Mouse (Mus musculus): ENCODE data around the gene Nav2. TPM values are rescaled to one million over a fixed set of nuclear protein-coding genes. Genes with fewer than 3 reads are reported as not detected.

Nav2 gene
- polyA plus RNA-seq, 1 experiment from 2014 or later = 2.2 TPM

- Histone ChIP-seq H3K27ac (replicated peaks) (no peak overlapping the region), H3K4me2 (no peak overlapping the region), H3K27me3 (no peaks in the 10 kb centered on the region), H3K4me1 (replicated peaks) (no peaks in the 10 kb centered on the region), H3K4me3 (replicated peaks) (no peak overlapping the region), H3K9ac (no peak overlapping the region), H3K9me3 (replicated peaks) (no peaks in the 10 kb centered on the region), H3K36me3 (replicated peaks) (0 out of 2 replicates have a peak, but pooled peaks cover 4% of the 10 kb centered on the region)
- 56% methylated on average over 3 of the region's 3 CpGs for WGBS (ENCODE audit: insufficient replicate concordance)
- no peak for ATAC-seq (ENCODE audit: insufficient read depth)
Measured at GRCm38 (mm10) chr7:49542135-49542534, 633.6 kb downstream of the Nav2 start.

GRCm38 (mm10) chr7:49544775-49545705, 636.5 kb downstream of the Nav2 start:
- Histone ChIP-seq H3K4me2 (no peak overlapping the region), H3K27me3 (no peaks in the 10 kb centered on the region), H3K4me3 (replicated peaks) (no peak overlapping the region), H3K9me3 (replicated peaks) (no peaks in the 10 kb centered on the region), H3K36me3 (replicated peaks) (peaks cover 11% of the 10 kb centered on the region; the same call in 1 of the 2 replicates), H3K4me1 (replicated peaks) (no peaks in the 10 kb centered on the region), H3K27ac (replicated peaks) (no peak overlapping the region), H3K9ac (no peak overlapping the region)
- 15% methylated on average over 11 of the region's 11 CpGs for WGBS (ENCODE audit: insufficient replicate concordance)
- ATAC-seq (ENCODE audit: insufficient read depth) = no peak

DNA sequence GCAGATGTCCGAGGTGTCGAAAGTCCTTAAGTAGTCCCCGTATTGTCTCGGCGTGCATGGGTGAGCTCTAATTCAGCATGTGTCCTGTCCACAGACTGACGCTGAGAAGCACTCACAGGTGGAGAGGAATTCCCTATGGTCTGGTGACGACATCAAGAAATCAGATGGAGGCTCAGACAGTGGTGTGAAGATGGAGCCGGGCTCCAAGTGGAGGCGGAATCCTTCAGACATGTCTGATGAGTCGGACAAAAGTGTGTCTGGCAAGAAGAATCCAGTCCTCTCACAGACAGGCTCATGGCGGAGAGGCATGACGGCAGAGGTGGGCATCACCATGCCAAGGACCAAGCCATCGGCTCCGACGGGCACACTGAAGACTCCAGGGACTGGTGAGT, 637.2 kb downstream of the Nav2 start:
- Histone ChIP-seq H3K4me2 (no peak overlapping the region), H3K9ac (no peak overlapping the region), H3K27ac (replicated peaks) (no peak overlapping the region), H3K27me3 (no peaks in the 10 kb centered on the region), H3K36me3 (replicated peaks) (peaks cover 11% of the 10 kb centered on the region; the same call in 1 of the 2 replicates), H3K4me1 (replicated peaks) (no peaks in the 10 kb centered on the region), H3K4me3 (replicated peaks) (no peak overlapping the region), H3K9me3 (replicated peaks) (no peaks in the 10 kb centered on the region)
- no peak for ATAC-seq (ENCODE audit: insufficient read depth)
- 69% methylated on average over 15 of the region's 15 CpGs for WGBS (ENCODE audit: insufficient replicate concordance)

DNA sequence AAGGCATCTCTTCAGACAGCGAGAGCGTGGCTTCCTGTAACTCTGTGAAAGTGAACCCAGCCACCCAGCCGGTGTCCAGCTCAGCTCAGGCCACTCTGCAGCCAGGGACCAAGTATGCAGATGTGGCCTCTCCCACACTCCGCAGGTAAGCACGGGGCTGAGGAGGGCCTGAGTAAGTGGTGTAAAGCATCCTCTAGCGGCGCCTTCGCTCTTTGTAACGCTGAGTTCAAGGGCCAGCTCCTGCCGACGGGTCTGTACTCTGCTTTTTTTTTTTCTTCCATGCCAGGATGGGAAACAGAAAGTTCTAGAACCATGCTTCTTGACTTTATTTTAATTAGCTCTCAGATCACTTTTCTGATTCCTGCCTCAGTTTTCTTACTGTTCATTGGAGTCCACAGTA, 639.9 kb downstream of the Nav2 start:
- Histone ChIP-seq H3K9me3 (replicated peaks) (no peaks in the 10 kb centered on the region), H3K27ac (replicated peaks) (no peak overlapping the region), H3K4me2 (no peak overlapping the region), H3K4me1 (replicated peaks) (no peaks in the 10 kb centered on the region), H3K36me3 (replicated peaks) (peaks cover 14% of the 10 kb centered on the region; the same call in 1 of the 2 replicates), H3K4me3 (replicated peaks) (no peak overlapping the region), H3K9ac (no peak overlapping the region), H3K27me3 (no peaks in the 10 kb centered on the region)
- 80% methylated on average over 11 of the region's 11 CpGs for WGBS (ENCODE audit: insufficient replicate concordance)
- no peak for ATAC-seq (ENCODE audit: insufficient read depth)

- ATAC-seq (ENCODE audit: insufficient read depth) = no peak
- no peak overlapping the region for H3K4me3 ChIP-seq (replicated peaks)
Measured at GRCm38 (mm10) chr7:49553236-49553981, 644.9 kb downstream of the Nav2 start.

GRCm38 (mm10) chr7:49558240-49558640, 649.7 kb downstream of the Nav2 start:
- WGBS (ENCODE audit: insufficient replicate concordance) = 74% methylated on average over 12 of the region's 12 CpGs
- Histone ChIP-seq H3K27me3 (no peaks in the 10 kb centered on the region), H3K27ac (replicated peaks) (no peak overlapping the region), H3K4me2 (no peak overlapping the region), H3K36me3 (replicated peaks) (peaks cover 2% of the 10 kb centered on the region; the same call in 1 of the 2 replicates), H3K9me3 (replicated peaks) (no peaks in the 10 kb centered on the region), H3K4me1 (replicated peaks) (no peaks in the 10 kb centered on the region), H3K4me3 (replicated peaks) (no peak overlapping the region), H3K9ac (no peak overlapping the region)
- no peak for ATAC-seq (ENCODE audit: insufficient read depth)

More at GRCm38 (mm10) chr7:49553236-49553981, 644.9 kb downstream of the Nav2 start:
- Histone ChIP-seq H3K27ac (replicated peaks) (no peak overlapping the region), H3K9ac (no peak overlapping the region), H3K4me1 (replicated peaks) (no peaks in the 10 kb centered on the region), H3K9me3 (replicated peaks) (no peaks in the 10 kb centered on the region), H3K4me2 (no peak overlapping the region), H3K27me3 (no peaks in the 10 kb centered on the region), H3K36me3 (replicated peaks) (peaks cover 3% of the 10 kb centered on the region; the same call in 1 of the 2 replicates)
- 62% methylated on average over 11 of the region's 11 CpGs for WGBS (ENCODE audit: insufficient replicate concordance)

GRCm38 (mm10) chr7:49558895-49559294, 650.4 kb downstream of the Nav2 start:
- 59% methylated on average over 5 of the region's 5 CpGs for WGBS (ENCODE audit: insufficient replicate concordance)
- no peak overlapping the region for H3K27ac ChIP-seq (replicated peaks)
- no peak overlapping the region for H3K4me2 ChIP-seq
- no peak for ATAC-seq (ENCODE audit: insufficient read depth)
- H3K4me1 ChIP-seq (replicated peaks) = no peaks in the 10 kb centered on the region
- H3K4me3 ChIP-seq (replicated peaks) = no peak overlapping the region
- H3K36me3 ChIP-seq (replicated peaks) = peaks cover 2% of the 10 kb centered on the region; the same call in 1 of the 2 replicates
- no peak overlapping the region for H3K9ac ChIP-seq
- H3K27me3 ChIP-seq = no peaks in the 10 kb centered on the region
- H3K9me3 ChIP-seq (replicated peaks) = no peaks in the 10 kb centered on the region

- no peak for ATAC-seq (ENCODE audit: insufficient read depth)
- Histone ChIP-seq H3K27ac (replicated peaks) (no peak overlapping the region), H3K4me3 (replicated peaks) (no peak overlapping the region), H3K4me1 (replicated peaks) (no peaks in the 10 kb centered on the region), H3K9me3 (replicated peaks) (no peaks in the 10 kb centered on the region), H3K27me3 (no peaks in the 10 kb centered on the region), H3K36me3 (replicated peaks) (peaks cover 3% of the 10 kb centered on the region; the same call in 1 of the 2 replicates), H3K4me2 (no peak overlapping the region), H3K9ac (no peak overlapping the region)
- 50% methylated on average over 4 of the region's 4 CpGs for WGBS (ENCODE audit: insufficient replicate concordance)
Measured at GRCm38 (mm10) chr7:49560012-49560411, 651.5 kb downstream of the Nav2 start.

- H3K27ac ChIP-seq (replicated peaks) = no peak overlapping the region
- peaks cover 6% of the 10 kb centered on the region; the same call in 1 of the 2 replicates for H3K36me3 ChIP-seq (replicated peaks)
- 67% methylated on average over 4 of the region's 4 CpGs for WGBS (ENCODE audit: insufficient replicate concordance)
- no peak for ATAC-seq (ENCODE audit: insufficient read depth)
- no peaks in the 10 kb centered on the region for H3K27me3 ChIP-seq
- no peak overlapping the region for H3K9ac ChIP-seq
- no peak overlapping the region for H3K4me3 ChIP-seq (replicated peaks)
- no peaks in the 10 kb centered on the region for H3K4me1 ChIP-seq (replicated peaks)
- no peak overlapping the region for H3K4me2 ChIP-seq
- no peaks in the 10 kb centered on the region for H3K9me3 ChIP-seq (replicated peaks)
Measured at GRCm38 (mm10) chr7:49562404-49562803, 653.9 kb downstream of the Nav2 start.

GRCm38 (mm10) chr7:49562851-49563250, 654.3 kb downstream of the Nav2 start:
- H3K9ac ChIP-seq = no peak overlapping the region
- no peak for ATAC-seq (ENCODE audit: insufficient read depth)
- peaks cover 7% of the 10 kb centered on the region; the same call in 1 of the 2 replicates for H3K36me3 ChIP-seq (replicated peaks)
- WGBS (ENCODE audit: insufficient replicate concordance) = 81% methylated on average over 8 of the region's 8 CpGs
- H3K4me1 ChIP-seq (replicated peaks) = no peaks in the 10 kb centered on the region
- H3K4me3 ChIP-seq (replicated peaks) = no peak overlapping the region
- no peak overlapping the region for H3K27ac ChIP-seq (replicated peaks)
- no peaks in the 10 kb centered on the region for H3K27me3 ChIP-seq
- H3K9me3 ChIP-seq (replicated peaks) = no peaks in the 10 kb centered on the region
- no peak overlapping the region for H3K4me2 ChIP-seq

- no peak overlapping the region for H3K27ac ChIP-seq (replicated peaks)
- H3K27me3 ChIP-seq = no peaks in the 10 kb centered on the region
- H3K4me3 ChIP-seq (replicated peaks) = no peak overlapping the region
- H3K4me1 ChIP-seq (replicated peaks) = no peaks in the 10 kb centered on the region
- H3K9me3 ChIP-seq (replicated peaks) = no peaks in the 10 kb centered on the region
- no peak for ATAC-seq (ENCODE audit: insufficient read depth)
- H3K4me2 ChIP-seq = no peak overlapping the region
- no peak overlapping the region for H3K9ac ChIP-seq
- 63% methylated on average over 11 of the region's 11 CpGs for WGBS (ENCODE audit: insufficient replicate concordance)
- peaks cover 10% of the 10 kb centered on the region; the same call in 1 of the 2 replicates for H3K36me3 ChIP-seq (replicated peaks)
Measured at GRCm38 (mm10) chr7:49565084-49565483, 656.6 kb downstream of the Nav2 start.
